Mouse (Mus musculus) CH12.LX (cell line): ENCODE measurements around the gene Pfdn6.

Experiments used
- CTCF ChIP-seq, 2 experiments: IDR thresholded peaks in 1 of 2; conservative IDR thresholded peaks in 1 of 2; 2 replicates each; pipeline ENCODE4 v1.5.1; 2011 to 2012; ENCODE audit warnings: low read depth in 2 of 2, low read length in 2 of 2, improper control_type of control experiment in 1 of 2, inconsistent platforms in 1 of 2, mild to moderate bottlenecking in 1 of 2, moderate library complexity in 1 of 2
- EP300 ChIP-seq: IDR thresholded peaks from 2 replicates; pipeline ENCODE4 v1.6.1; 2011; ENCODE audit warnings: low read length, improper control_type of control experiment
- ETS1 ChIP-seq: conservative IDR thresholded peaks from 2 replicates; pipeline ENCODE4 v1.6.1; 2012; ENCODE audit warnings: low read depth, mild to moderate bottlenecking, inconsistent platforms, low read length, improper control_type of control experiment, moderate library complexity
- GABPA ChIP-seq: IDR thresholded peaks from 2 replicates; pipeline ENCODE4 v1.6.1; 2012; ENCODE audit warnings: low read depth, low read length, improper control_type of control experiment, inconsistent platforms; ENCODE audit not compliant: insufficient replicate concordance
- KAT2A ChIP-seq: IDR thresholded peaks from 2 replicates; pipeline ENCODE4 v1.6.1; 2012; ENCODE audit warnings: low read length, improper control_type of control experiment, inconsistent platforms; ENCODE audit not compliant: insufficient replicate concordance
- MAZ ChIP-seq: IDR thresholded peaks from 2 replicates; pipeline ENCODE4 v1.6.1; 2012; ENCODE audit warnings: low read depth, mild to moderate bottlenecking, inconsistent platforms, low read length, improper control_type of control experiment, moderate library complexity
- NRF1 ChIP-seq: IDR thresholded peaks from 2 replicates; pipeline ENCODE4 v1.6.1; 2014; ENCODE audit warnings: low read depth, mild to moderate bottlenecking, inconsistent platforms, low read length, improper control_type of control experiment, moderate library complexity
- POLR2A ChIP-seq: IDR thresholded peaks from 2 replicates; pipeline ENCODE4 v1.6.1; 2011; ENCODE audit warnings: low read depth, mild to moderate bottlenecking, improper control_type of control experiment, low read length
- POLR2AphosphoS2 ChIP-seq: IDR thresholded peaks from 2 replicates; pipeline ENCODE4 v1.6.1; 2011; ENCODE audit warnings: low read depth, low read length, improper control_type of control experiment
- TBP ChIP-seq: conservative IDR thresholded peaks from 2 replicates; pipeline ENCODE4 v1.6.1; 2011; ENCODE audit warnings: low read depth, low read length, improper control_type of control experiment
- USF1 ChIP-seq: IDR thresholded peaks from 2 replicates; pipeline ENCODE4 v1.6.1; 2014; ENCODE audit warnings: low read depth, mild to moderate bottlenecking, inconsistent platforms, low read length, improper control_type of control experiment
- ZC3H11A ChIP-seq: IDR thresholded peaks from 2 replicates; pipeline ENCODE4 v1.6.1; 2012; ENCODE audit warnings: low read depth, mild to moderate bottlenecking, inconsistent platforms, low read length, improper control_type of control experiment
- ZNF384 ChIP-seq: IDR thresholded peaks from 2 replicates; pipeline ENCODE4 v1.6.1; 2012; ENCODE audit warnings: low read depth, low read length, improper control_type of control experiment, inconsistent platforms

GRCm38 (mm10) chr17:33950131-33950625, 10.0 kb upstream of the Pfdn6 start:
- TF ChIP-seq EP300 (no peak), USF1 (no peak), NRF1 (no peak), CTCF (conservative IDR thresholded peaks at IDR 0.05 in 1 of 2, IDR thresholded peaks at IDR 0.05 in 1 of 2; ENCODE audit: low read depth in 2 of 2, low read length in 2 of 2) (no peak), ZC3H11A (no peak), GABPA (no peak), POLR2A (no peak; the same call in 1 of the 2 replicates), KAT2A (no peak), TBP (no peak), ZNF384 (no peak), POLR2AphosphoS2 (no peak), ETS1 (no peak), MAZ (no peak)
